Mouse (Mus musculus) monocyte, adult 5-6 weeks (primary cell): ENCODE data around the gene Cluh. TPM values are rescaled to one million over a fixed set of nuclear protein-coding genes. Genes with fewer than 3 reads are reported as not detected.

Experiments
- ATAC-seq: fragments of 153-309, 156-312 bp; replicated peaks from 2 replicates; pipeline ENCODE4 v1.8.0; 2017; ENCODE audit warnings: mild to moderate bottlenecking; ENCODE audit not compliant: low TSS enrichment, insufficient number of reproducible peaks, severe bottlenecking, poor library complexity, low FRiP score
- total RNA-seq: library from RNA; stranded (forward); fragments of 200-1000, 200-491, 200-594 nt; gene quantifications from 3 replicates; pipeline ENCODE4 v1.2.3, GENCODE M21; 2017

The Cluh gene
- total RNA-seq, 1 experiment from 2014 or later = 13.9 TPM

- no peak for ATAC-seq
Observed at GRCm38 (mm10) chr11:74668971-74669370, 19.7 kb downstream of the Cluh start.

GRCm38 (mm10) chr11:74670151-74670550 is 20.9 kb downstream of the Cluh start:
- ATAC-seq = no peak

- no peak for ATAC-seq
Observed at GRCm38 (mm10) chr11:74671013-74671412, 21.7 kb downstream of the Cluh start.

GRCm38 (mm10) chr11:74671839-74672238 is 22.5 kb downstream of the Cluh start:
- no peak for ATAC-seq

- no peak for ATAC-seq
Observed at GRCm38 (mm10) chr11:74672901-74673513, 23.7 kb downstream of the Cluh start.

- ATAC-seq = no peak
Observed at GRCm38 (mm10) chr11:74673561-74673960, 24.3 kb downstream of the Cluh start.

- no peak for ATAC-seq
Observed at GRCm38 (mm10) chr11:74674713-74675112, 25.4 kb downstream of the Cluh start.

- no peak for ATAC-seq
Observed at GRCm38 (mm10) chr11:74675156-74675555, 25.9 kb downstream of the Cluh start.

GRCm38 (mm10) chr11:74692151-74692550 is 42.9 kb downstream of the Cluh start:
- ATAC-seq = no peak

GRCm38 (mm10) chr11:74699505-74699904 is 50.2 kb downstream of the Cluh start:
- no peak for ATAC-seq

- no peak for ATAC-seq
Observed at GRCm38 (mm10) chr11:74704068-74704467, 54.8 kb downstream of the Cluh start.

- ATAC-seq = no peak
Observed at GRCm38 (mm10) chr11:74708781-74709180, 59.5 kb downstream of the Cluh start.

GRCm38 (mm10) chr11:74710671-74711070 is 61.4 kb downstream of the Cluh start:
- ATAC-seq = no peak

GRCm38 (mm10) chr11:74715971-74716525 is 66.8 kb downstream of the Cluh start:
- ATAC-seq = no peak

Other genes starting within 250 kb of the Cluh start
- gene Rap1gap2, start 38.6 kb upstream of the Cluh start, total RNA-seq = 186 to 201 TPM (median 194 TPM) in 3 replicates
- not detected in 3 replicates for gene Ccdc92b, start 29.9 kb upstream of the Cluh start, total RNA-seq
- gene Pafah1b1, start 75.2 kb downstream of the Cluh start, total RNA-seq = 110 to 123 TPM (median 118 TPM) in 3 replicates
- 26.1 to 29.5 TPM (median 28.1 TPM) in 3 replicates for gene Mettl16, start 121.3 kb downstream of the Cluh start, total RNA-seq
- gene Mnt, start 181.4 kb downstream of the Cluh start, total RNA-seq = 8.0 to 14.0 TPM (median 9.5 TPM) in 3 replicates
- 1.4 to 10.7 TPM (median 3.1 TPM) in 3 replicates for gene Sgsm2, start 247.6 kb downstream of the Cluh start, total RNA-seq
- gene Tsr1, start 248.6 kb downstream of the Cluh start, total RNA-seq = 26.3 to 41.9 TPM (median 28.8 TPM) in 3 replicates